Mouse (Mus musculus) forebrain, postnatal 0 days (tissue): ENCODE data around the gene Gpcpd1. TPM values are rescaled to one million over a fixed set of nuclear protein-coding genes. Genes with fewer than 3 reads are reported as not detected.
"Not testable (repeated sequence)": the region's sequence is repeated elsewhere in the genome, so short reads cannot be mapped to it uniquely, and the experiment has no call there.

ENCODE experiments used
- ATAC-seq: fragments of 200-750 bp; cut with Nextera tagmentation; 2 replicates; pipeline ENCODE4 v1.8.0; 2017; ENCODE audit warnings: mild to moderate bottlenecking, moderate library complexity
- DNase-seq: peaks from one replicate; pipeline ENCODE4 v3.0.0-alpha.2; 2015
- H3K27ac ChIP-seq: fragments of 300-500 bp; sonication (generic); 2 replicates; pipeline ENCODE4 v1.5.1; 2014; ENCODE audit warnings: low read depth, mild to moderate bottlenecking, antibody characterized with exemption, low read length, moderate library complexity, mixed read lengths
- H3K27me3 ChIP-seq: fragments of 300-500 bp; sonication (generic); 2 replicates; pipeline ENCODE4 v1.6.1; 2014; ENCODE audit warnings: mild to moderate bottlenecking, low read length, mixed read lengths; ENCODE audit not compliant: insufficient read depth
- H3K36me3 ChIP-seq: fragments of 300-500 bp; sonication (generic); 2 replicates; pipeline ENCODE4 v1.6.1; 2014; ENCODE audit warnings: mild to moderate bottlenecking, moderate library complexity; ENCODE audit not compliant: insufficient read depth
- H3K4me1 ChIP-seq: fragments of 300-500 bp; sonication (generic); 2 replicates; pipeline ENCODE4 v1.6.1; 2014; ENCODE audit warnings: antibody characterized with exemption; ENCODE audit not compliant: insufficient read depth
- H3K4me2 ChIP-seq: fragments of 300-500 bp; sonication (generic); 2 replicates; pipeline ENCODE4 v1.6.1; 2014; ENCODE audit warnings: low read depth, mild to moderate bottlenecking, moderate library complexity
- H3K4me3 ChIP-seq: fragments of 300-500 bp; sonication (generic); 2 replicates; pipeline ENCODE4 v1.5.1; 2014; ENCODE audit warnings: low read depth, low read length, mixed read lengths
- H3K9ac ChIP-seq: fragments of 300-500 bp; sonication (generic); 2 replicates; pipeline ENCODE4 v1.6.1; 2014; ENCODE audit warnings: mild to moderate bottlenecking
- H3K9me3 ChIP-seq: fragments of 300-500 bp; sonication (generic); 2 replicates; pipeline ENCODE4 v1.6.1; 2016; ENCODE audit warnings: low read length
- CTCF ChIP-seq: sonication (generic); IDR thresholded peaks from 2 replicates; pipeline ENCODE4 v1.5.1; 2016; ENCODE audit warnings: antibody characterized with exemption, control low read depth, low read depth
- WGBS: fragments of 180-500 bp; shearing (Covaris S2); extraction: QIAGEN DNeasy Blood & Tissue Kit; methylation state at CpG from one replicate; pipeline ENCODE4 v1.1.7; 2014; 5-methylcytosine and 5-hydroxymethylcytosine counted together
- polyA plus RNA-seq: library from polyadenylated mRNA; unstranded; fragments of >200 nt; fragmentation: Nextera tagmentation; extraction: Ambion mirVana; gene quantifications from 2 replicates; pipeline ENCODE4 v1.2.1, GENCODE M21; 2015
- total RNA-seq: library from RNA; depleted of rRNA; stranded (reverse); fragments of >200 nt; gene quantifications from 2 replicates; pipeline ENCODE4 v1.2.3, GENCODE M21; 2014

Gene Gpcpd1
- total and polyA plus RNA-seq, 2 experiments from 2014 or later: 80.1 to 97.7 TPM

- 73% methylated on average over 3 of the region's 3 CpGs for WGBS
- no peak overlapping the region for H3K9ac ChIP-seq
- H3K27ac ChIP-seq: no peak overlapping the region; the same call in 1 of the 2 replicates
- H3K27me3 ChIP-seq: no peaks in the 10 kb centered on the region
- DNase-seq (no peak), ATAC-seq (no peak)
- H3K4me2 ChIP-seq: no peak overlapping the region
- no peaks in the 10 kb centered on the region for H3K9me3 ChIP-seq
- no peak overlapping the region for H3K4me3 ChIP-seq
- no peaks in the 10 kb centered on the region for H3K4me1 ChIP-seq
- H3K36me3 ChIP-seq: no peaks in the 10 kb centered on the region
- TF ChIP-seq CTCF: no peak
These were observed 10.4 kb upstream of the Gpcpd1 start for GRCm38 (mm10) chr2:132597866-132598480.

DNA sequence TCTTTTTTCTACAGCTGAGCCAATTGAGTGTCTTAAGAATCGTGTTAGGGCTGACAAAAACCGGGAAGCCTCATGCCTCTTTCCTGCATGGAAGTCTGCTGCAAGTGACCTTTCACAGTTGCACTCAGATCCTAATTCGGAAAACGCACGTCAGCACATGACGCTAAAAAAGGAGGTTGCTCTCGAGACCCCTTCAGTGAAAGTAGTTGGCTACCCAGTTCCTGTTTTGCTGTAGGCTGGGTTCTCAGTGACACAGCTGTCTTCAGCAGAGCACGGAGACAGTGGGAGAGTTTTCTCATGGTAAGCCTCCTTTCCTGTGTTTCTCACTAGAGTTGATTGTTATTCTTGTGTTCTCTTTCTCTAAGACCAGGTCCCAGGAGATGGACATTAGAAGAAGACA lies 9.7 kb upstream of the Gpcpd1 start:
- H3K4me2 ChIP-seq: no peak overlapping the region
- H3K9ac ChIP-seq: no peak overlapping the region
- DNase-seq: no peak
- H3K27ac ChIP-seq: no peak overlapping the region; the same call in 1 of the 2 replicates
- H3K36me3 ChIP-seq: no peaks in the 10 kb centered on the region
- TF ChIP-seq CTCF: no peak
- no peak for ATAC-seq
- no peaks in the 10 kb centered on the region for H3K27me3 ChIP-seq
- H3K4me1 ChIP-seq: no peaks in the 10 kb centered on the region
- 65% methylated on average over 8 of the region's 8 CpGs for WGBS
- no peaks in the 10 kb centered on the region for H3K9me3 ChIP-seq
- no peak overlapping the region for H3K4me3 ChIP-seq

- Histone ChIP-seq H3K4me2 (no peak overlapping the region), H3K9me3 (no peaks in the 10 kb centered on the region), H3K27ac (no peak overlapping the region; the same call in 1 of the 2 replicates), H3K4me1 (no peaks in the 10 kb centered on the region), H3K4me3 (no peak overlapping the region), H3K27me3 (no peaks in the 10 kb centered on the region), H3K36me3 (no peaks in the 10 kb centered on the region), H3K9ac (no peak overlapping the region)
- no peak for ATAC-seq
- no peak for DNase-seq
- no peak for TF ChIP-seq CTCF
- 57% methylated on average over 11 of the region's 11 CpGs for WGBS
These were observed 8.2 kb upstream of the Gpcpd1 start for GRCm38 (mm10) chr2:132595601-132596235.

DNA sequence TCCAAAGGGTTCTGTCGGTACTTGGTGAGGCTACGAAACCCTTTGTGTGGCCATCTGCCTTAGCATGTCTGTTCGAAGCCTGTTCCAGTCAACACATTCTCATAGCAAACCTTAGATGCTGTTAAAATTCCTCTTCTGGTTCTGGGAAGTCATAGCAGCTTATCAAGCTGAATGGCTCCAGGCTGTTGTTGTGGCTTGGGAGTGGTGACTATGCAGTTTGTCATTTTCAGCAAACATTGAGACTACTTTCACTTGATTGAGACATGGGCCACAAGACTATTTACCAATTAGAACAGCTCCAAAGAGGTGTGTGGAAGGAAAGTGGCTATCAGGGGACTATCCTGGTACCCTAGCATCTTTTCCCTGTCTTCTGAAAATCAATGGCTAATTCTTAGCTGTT lies 4.6 kb upstream of the Gpcpd1 start:
- DNase-seq: no peak
- Histone ChIP-seq H3K36me3 (no peaks in the 10 kb centered on the region), H3K27me3 (no peaks in the 10 kb centered on the region), H3K4me2 (no peak overlapping the region), H3K4me3 (no peak overlapping the region), H3K4me1 (no peaks in the 10 kb centered on the region), H3K27ac (no peak overlapping the region), H3K9ac (no peak overlapping the region), H3K9me3 (no peaks in the 10 kb centered on the region)
- no peak for TF ChIP-seq CTCF
- no peak for ATAC-seq
- WGBS: 90% methylated on average over 3 of the region's 3 CpGs

DNA sequence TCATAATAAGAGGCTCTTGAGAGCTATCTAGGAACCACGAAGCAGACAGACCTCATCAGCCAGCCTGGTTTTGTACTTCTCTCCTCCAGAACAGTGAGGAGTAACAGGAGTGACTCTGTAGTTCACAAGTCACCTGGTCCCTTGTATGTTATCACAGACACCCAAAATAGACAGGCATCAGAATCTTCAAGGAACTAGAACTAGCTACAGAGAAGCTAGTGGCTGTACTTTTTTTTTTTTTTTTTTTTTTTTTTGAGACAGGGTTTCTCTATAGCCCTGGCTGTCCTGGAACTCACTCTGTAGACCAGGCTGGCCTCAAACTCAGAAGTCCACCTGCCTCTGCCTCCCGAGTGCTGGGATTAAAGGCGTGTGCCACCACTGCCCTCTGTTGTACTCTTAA lies 4.0 kb upstream of the Gpcpd1 start:
- H3K9ac ChIP-seq, H3K36me3 ChIP-seq, H3K9me3 ChIP-seq, ATAC-seq, H3K4me3 ChIP-seq, H3K27me3 ChIP-seq, DNase-seq, H3K27ac ChIP-seq, H3K4me1 ChIP-seq, H3K4me2 ChIP-seq: not testable (repeated sequence)
- WGBS: 71% methylated on average over 3 of the region's 3 CpGs

GRCm38 (mm10) chr2:132589906-132590538 lies 2.5 kb upstream of the Gpcpd1 start:
- Histone ChIP-seq H3K4me2 (no peak overlapping the region), H3K9me3 (no peaks in the 10 kb centered on the region), H3K36me3 (no peaks in the 10 kb centered on the region), H3K4me3 (no peak overlapping the region), H3K9ac (no peak overlapping the region), H3K27ac (no peak overlapping the region), H3K4me1 (no peaks in the 10 kb centered on the region), H3K27me3 (no peaks in the 10 kb centered on the region)
- ATAC-seq (no peak), DNase-seq (no peak)
- no peak for TF ChIP-seq CTCF
- WGBS: 84% methylated on average over 6 of the region's 6 CpGs

GRCm38 (mm10) chr2:132586006-132586405 lies 1.5 kb downstream of the Gpcpd1 start:
- DNase-seq (no peak), ATAC-seq (no peak)
- 74% methylated on average over 3 of the region's 3 CpGs for WGBS
- no peak for TF ChIP-seq CTCF
- H3K27me3 ChIP-seq: no peaks in the 10 kb centered on the region
- no peak overlapping the region for H3K4me2 ChIP-seq
- no peak overlapping the region for H3K9ac ChIP-seq
- H3K36me3 ChIP-seq: no peaks in the 10 kb centered on the region
- H3K27ac ChIP-seq: no peak overlapping the region
- H3K4me3 ChIP-seq: no peak overlapping the region
- peaks cover 10% of the 10 kb centered on the region; the same call in 1 of the 2 replicates for H3K4me1 ChIP-seq
- H3K9me3 ChIP-seq: no peaks in the 10 kb centered on the region
